Mouse (Mus musculus) brown adipose tissue, adult 24 weeks (tissue): ENCODE data around the gene Pgbd5. TPM values are rescaled to one million over a fixed set of nuclear protein-coding genes. Genes with fewer than 3 reads are reported as not detected.

Experiments used
- H3K27ac ChIP-seq: fragments of 200-500 bp; replicated peaks from 2 replicates; pipeline ENCODE4 v1.5.1; 2012; ENCODE audit warnings: low read depth, mild to moderate bottlenecking, low read length
- H3K4me1 ChIP-seq: fragments of 200-500 bp; 2 replicates; pipeline ENCODE4 v1.6.1; 2012; ENCODE audit warnings: low read length, mixed read lengths; ENCODE audit not compliant: control insufficient read depth, insufficient read depth, insufficient read length
- H3K4me3 ChIP-seq: fragments of 200-500 bp; 2 replicates; pipeline ENCODE4 v1.5.1; 2012; ENCODE audit warnings: low read depth, mild to moderate bottlenecking, low read length, moderate library complexity; ENCODE audit not compliant: insufficient read depth
- polyA plus RNA-seq: library from polyadenylated mRNA; stranded (reverse); fragments of >200 nt; gene quantifications from 2 replicates; pipeline ENCODE4 v1.2.4, GENCODE M21; 2012; ENCODE audit not compliant: missing spikeins, insufficient read depth, insufficient read length

The Pgbd5 gene
- polyA plus RNA-seq, 1 experiment, result not detected

GRCm38 (mm10) chr8:124413244-124413965, 26.1 kb downstream of the Pgbd5 start:
- H3K4me1 ChIP-seq, result no peaks in the 10 kb centered on the region
- H3K27ac ChIP-seq, result no peak overlapping the region
- no peak overlapping the region for H3K4me3 ChIP-seq

- H3K27ac ChIP-seq, result no peak overlapping the region
- no peak overlapping the region for H3K4me3 ChIP-seq
- no peaks in the 10 kb centered on the region for H3K4me1 ChIP-seq
Measured at GRCm38 (mm10) chr8:124412496-124413243, 26.8 kb downstream of the Pgbd5 start.

- no peak overlapping the region for H3K4me3 ChIP-seq
- no peak overlapping the region for H3K27ac ChIP-seq
- no peaks in the 10 kb centered on the region for H3K4me1 ChIP-seq
Measured at GRCm38 (mm10) chr8:124404471-124405260, 34.8 kb downstream of the Pgbd5 start.

GRCm38 (mm10) chr8:124403876-124404275, 35.6 kb downstream of the Pgbd5 start:
- no peak overlapping the region for H3K27ac ChIP-seq
- no peak overlapping the region for H3K4me3 ChIP-seq
- no peaks in the 10 kb centered on the region for H3K4me1 ChIP-seq

DNA sequence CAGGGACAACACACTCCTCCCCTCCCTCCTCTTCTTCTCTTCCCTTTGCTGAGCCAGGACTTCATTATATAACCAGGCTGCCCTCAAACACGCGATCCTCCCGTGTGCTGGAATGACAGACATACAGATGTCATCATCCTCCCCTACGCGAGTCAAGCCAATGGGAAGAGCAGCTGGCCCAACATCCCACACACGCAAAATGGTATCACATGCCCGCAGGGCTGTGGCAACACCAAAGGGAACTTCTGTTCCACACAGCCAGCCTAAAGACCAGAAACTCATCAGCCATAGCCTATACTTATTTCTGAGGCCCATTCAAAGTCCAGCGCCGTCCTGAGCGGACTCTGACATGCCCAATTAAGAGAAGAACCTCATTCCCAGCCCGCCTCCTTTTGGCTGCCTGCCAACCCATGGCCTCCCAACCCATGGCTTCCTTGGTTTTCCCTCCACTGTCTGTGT, 40.0 kb downstream of the Pgbd5 start:
- no peak overlapping the region for H3K27ac ChIP-seq

GRCm38 (mm10) chr8:124398843-124399402, 40.5 kb downstream of the Pgbd5 start:
- Histone ChIP-seq H3K4me3 (no peak overlapping the region), H3K27ac (no peak overlapping the region), H3K4me1 (no peaks in the 10 kb centered on the region)

More for the DNA sequence above, 40.0 kb downstream of the Pgbd5 start:
- Histone ChIP-seq H3K4me3 (no peak overlapping the region), H3K4me1 (no peaks in the 10 kb centered on the region)

GRCm38 (mm10) chr8:124397321-124398065, 42.0 kb downstream of the Pgbd5 start:
- Histone ChIP-seq H3K4me1 (no peaks in the 10 kb centered on the region), H3K4me3 (no peak overlapping the region), H3K27ac (no peak overlapping the region)

- no peaks in the 10 kb centered on the region for H3K4me1 ChIP-seq
- no peak overlapping the region for H3K4me3 ChIP-seq
- no peak overlapping the region for H3K27ac ChIP-seq
Measured at GRCm38 (mm10) chr8:124396531-124396930, 42.9 kb downstream of the Pgbd5 start.

- H3K4me3 ChIP-seq, result no peak overlapping the region
- H3K27ac ChIP-seq, result no peak overlapping the region
- no peaks in the 10 kb centered on the region for H3K4me1 ChIP-seq
Measured at GRCm38 (mm10) chr8:124395392-124395791, 44.1 kb downstream of the Pgbd5 start.

DNA sequence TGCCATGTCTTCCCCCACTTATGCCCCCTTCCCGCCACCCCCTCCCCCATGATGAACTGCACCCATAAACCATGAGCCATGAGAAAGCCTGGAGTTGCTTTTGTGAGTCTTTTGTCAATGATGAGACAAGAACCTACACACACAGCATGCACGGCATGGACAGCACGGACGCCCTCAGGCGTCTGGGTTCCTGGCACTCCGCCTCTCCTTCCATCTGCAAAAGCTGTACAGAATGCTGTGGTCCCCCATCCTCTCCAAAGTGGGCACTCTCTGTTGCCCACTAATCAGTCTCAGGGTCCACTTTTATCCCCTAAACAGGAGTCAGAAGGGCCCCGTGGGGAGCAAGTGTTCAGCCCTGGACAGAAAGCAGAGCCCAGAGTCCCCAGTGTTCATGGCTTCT, 44.5 kb downstream of the Pgbd5 start:
- H3K27ac ChIP-seq, result no peak overlapping the region
- no peak overlapping the region for H3K4me3 ChIP-seq
- H3K4me1 ChIP-seq, result no peaks in the 10 kb centered on the region

DNA sequence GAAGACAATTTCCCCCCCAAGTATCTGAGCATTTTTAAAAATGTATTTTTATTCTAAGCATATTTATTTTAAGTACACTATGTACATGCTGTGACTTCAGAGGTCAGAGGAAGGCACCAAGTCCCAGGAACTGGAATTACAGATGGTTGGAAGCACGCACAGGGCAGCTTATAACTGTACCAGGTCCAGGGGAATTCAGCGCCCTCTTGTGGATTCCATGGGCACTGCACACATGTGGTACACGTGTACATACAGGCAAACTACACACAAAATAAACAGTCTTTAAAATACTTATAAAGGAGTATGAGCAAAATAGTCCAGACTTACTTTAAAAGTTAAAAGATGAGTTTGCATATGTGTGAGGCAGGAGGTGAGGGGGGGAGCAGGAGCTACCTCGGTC, 45.5 kb downstream of the Pgbd5 start:
- Histone ChIP-seq H3K4me3 (no peak overlapping the region), H3K4me1 (no peaks in the 10 kb centered on the region), H3K27ac (no peak overlapping the region)

DNA sequence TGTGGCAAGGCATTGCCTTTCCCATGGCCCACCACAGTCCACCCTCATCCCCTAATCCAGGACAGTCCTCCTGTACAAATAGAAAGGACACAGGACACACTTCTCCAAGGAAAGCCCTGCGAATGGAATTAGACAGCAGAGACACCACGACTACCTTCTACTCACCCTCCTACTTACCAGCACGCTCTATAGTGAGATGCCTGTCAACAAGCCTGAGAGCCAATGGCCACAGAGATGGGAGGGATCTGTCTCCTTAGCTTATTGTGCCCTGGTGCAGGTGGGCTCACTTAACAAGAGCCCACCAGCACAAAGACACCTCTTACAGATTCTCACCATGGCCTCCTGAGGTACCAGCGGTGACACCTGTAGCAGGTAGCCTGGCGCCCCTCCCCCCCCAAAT, 46.4 kb downstream of the Pgbd5 start:
- Histone ChIP-seq H3K27ac (no peak overlapping the region), H3K4me3 (no peak overlapping the region), H3K4me1 (no peaks in the 10 kb centered on the region)

- no peak overlapping the region for H3K27ac ChIP-seq
- H3K4me3 ChIP-seq, result no peak overlapping the region
- H3K4me1 ChIP-seq, result no peaks in the 10 kb centered on the region
Measured at GRCm38 (mm10) chr8:124392271-124393012, 47.0 kb downstream of the Pgbd5 start.

GRCm38 (mm10) chr8:124391191-124391590, 48.3 kb downstream of the Pgbd5 start:
- Histone ChIP-seq H3K4me1 (no peaks in the 10 kb centered on the region), H3K4me3 (no peak overlapping the region), H3K27ac (no peak overlapping the region)
